Mouse (Mus musculus): ENCODE data around the gene Muc3.
"Not testable (repeated sequence)": the region's sequence is repeated elsewhere in the genome, so short reads cannot be mapped to it uniquely, and the experiment has no call there.

Gene Muc3

DNA sequence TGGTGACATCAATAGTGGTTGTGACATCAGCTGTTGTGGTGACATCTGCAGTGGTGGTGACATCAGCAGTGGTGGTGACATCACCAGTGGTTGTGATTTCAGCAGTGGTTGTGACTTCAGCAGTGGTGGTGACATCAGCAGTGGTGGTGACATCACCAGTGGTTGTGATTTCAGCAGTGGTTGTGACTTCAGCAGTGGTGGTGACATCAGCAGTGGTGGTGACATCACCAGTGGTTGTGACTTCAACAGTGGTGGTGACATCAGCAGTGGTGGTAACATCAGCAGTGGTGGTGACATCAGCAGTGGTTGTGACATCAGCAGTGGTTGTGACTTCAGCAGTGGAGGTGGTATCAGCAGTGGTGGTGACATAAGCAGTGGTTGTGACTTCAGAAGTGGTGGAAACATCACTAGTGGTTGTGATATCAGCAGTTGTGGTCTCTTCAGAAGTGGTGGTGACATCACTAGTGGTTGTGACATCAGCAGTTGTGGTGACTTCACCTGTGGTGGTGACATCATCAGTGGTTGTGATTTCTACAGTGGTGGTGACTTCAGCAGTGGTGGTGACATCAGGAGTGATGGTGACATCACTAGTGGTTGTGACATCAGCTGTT lies at the start of gene Muc3:
Muc3 (minus strand) TSS at position 51 of the 611 bp plus-strand sequence.
- not testable (repeated sequence) for DNase-seq

DNA sequence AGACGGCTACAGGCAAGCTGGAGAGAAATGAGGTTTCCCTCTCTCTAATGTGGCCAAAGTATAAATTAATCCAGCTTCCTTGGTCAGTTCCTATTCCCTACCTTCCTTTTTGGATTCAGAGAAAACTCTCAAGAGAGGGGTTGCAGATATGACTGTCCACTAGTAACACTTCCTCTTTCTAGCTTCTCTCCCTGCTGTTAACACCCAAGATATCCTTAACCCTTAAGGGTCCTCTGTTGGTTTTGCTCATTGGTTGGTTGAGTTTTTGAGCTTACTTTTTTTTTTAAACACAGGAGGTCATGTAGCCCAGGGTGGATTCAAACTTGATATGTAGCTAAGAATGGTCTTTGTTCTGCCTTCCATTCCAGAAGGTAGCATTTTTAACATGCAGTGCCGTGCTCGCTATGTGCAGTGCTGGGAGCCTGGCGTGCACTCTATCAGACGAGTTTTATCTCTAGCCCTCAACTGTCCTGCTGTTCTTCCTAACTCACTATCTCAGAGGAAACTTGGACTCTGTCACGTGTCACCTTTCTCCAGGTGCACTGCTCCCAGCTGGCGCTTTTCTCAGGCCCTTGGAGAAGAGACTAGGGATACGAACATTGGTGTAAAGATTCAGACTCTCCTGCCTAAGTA lies 45.5 kb upstream of the Muc3 start:
- DNase-seq = no peak

DNA sequence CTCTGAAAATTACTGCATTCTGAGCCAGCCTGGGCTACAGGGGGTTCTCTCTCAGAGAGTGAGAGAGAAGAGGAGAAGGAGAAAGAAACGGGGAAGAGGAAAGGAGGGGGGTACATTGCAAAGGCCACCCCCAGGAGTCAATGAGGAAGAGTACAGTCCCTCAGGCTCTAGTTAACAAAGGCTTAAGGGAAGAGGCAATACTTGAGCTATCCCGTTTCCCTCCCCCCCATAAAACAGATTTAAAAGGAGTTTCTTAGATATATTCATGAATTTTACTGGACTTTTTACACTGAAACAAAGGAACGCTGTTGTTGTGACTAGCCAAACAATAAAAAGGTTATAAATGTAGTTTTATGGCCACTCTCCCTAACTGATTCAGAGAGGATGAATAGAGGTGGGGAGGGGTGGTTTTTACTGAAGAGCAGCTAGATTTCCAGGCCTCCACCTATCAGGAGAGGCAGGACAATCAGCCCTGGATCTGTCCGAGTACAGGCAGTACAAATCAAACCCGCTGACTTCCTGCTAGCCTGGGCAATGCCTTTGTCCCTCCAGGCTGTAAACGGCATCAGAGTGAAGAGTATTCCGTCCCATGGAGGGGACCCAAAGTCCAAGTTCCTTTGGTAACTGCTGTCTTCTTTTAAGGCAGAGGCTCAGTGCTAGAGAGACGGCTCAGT lies 44.3 kb upstream of the Muc3 start:
- no peak for DNase-seq

DNA sequence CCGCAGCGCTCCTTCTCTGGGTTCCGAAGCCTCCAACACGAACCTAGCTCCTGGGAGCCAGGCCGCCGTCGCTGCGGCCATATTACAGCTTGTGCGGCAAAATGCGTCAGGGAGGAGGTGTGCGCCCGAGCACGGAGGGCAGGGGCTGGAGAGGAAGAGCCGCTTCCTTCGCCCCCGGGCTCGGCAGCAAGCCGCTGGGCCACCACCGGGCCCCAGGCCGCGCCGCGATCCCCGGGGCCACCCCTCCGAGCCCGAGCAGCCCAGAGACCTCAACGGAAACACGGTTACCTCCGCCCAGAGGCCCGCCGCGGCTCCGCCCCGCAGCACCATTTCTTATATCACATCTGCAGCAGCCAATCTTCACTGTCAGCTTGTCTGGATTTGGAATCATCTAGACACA lies 40.2 kb upstream of the Muc3 start:
- DNase-seq = peak; percentile 52 to 62

DNA sequence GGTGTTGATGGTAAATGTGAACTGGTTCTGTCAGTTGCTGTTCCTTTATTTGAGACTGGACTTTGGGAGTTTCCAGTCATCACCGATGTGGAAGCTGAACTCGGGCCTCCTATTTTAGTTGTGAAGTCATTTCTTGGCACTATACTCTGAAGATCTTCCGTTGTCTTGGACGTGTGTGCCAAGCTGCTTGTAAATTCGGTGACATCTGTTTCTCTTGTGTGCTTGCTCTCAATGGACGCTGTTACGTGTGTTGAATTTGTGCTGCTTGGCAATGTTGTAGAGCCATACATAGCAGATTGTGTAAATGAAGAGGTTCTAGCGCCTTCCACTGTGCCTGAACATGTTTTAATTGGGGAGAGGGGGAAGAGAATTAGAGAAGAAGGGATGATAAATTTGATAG lies 36.2 kb upstream of the Muc3 start:
- no peak for DNase-seq

DNA sequence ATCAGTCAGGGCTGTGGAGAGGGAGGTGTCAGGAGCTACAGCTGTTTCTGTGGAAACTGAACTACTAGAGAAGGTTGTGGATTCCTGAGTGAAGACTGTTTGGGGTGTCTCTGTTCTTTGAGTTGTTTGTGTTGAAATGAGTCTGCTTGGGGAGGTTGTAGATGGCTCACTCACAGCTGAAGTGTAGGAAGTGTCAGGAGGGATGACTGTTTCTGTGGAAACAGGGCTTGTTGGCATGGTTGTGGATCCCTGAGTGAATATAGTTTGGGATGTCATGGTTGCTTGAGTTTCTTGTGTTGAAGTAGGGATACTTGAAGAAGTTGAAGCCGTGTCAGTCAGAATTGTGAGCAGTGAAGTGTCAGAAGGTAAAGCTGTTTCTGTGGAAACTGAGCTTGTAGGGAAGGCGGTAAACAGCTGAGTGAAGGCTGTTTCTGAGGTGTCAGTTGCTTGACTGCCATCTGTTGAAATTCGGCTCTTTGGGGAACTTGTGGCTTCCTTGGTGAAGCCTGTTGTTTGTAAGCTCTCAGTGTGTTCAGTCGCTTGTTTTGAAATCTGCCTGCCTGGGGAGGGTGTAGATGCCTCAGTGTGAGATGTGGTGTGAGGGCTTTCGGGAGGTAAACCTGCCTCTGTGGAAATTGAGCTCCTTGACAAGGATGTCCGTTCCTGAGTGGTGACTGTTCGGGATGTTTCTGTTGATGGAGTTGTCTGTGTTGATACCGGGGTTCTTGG lies 30.7 kb upstream of the Muc3 start:
- DNase-seq = peak in 1 of 2 experiments; percentile 14

DNA sequence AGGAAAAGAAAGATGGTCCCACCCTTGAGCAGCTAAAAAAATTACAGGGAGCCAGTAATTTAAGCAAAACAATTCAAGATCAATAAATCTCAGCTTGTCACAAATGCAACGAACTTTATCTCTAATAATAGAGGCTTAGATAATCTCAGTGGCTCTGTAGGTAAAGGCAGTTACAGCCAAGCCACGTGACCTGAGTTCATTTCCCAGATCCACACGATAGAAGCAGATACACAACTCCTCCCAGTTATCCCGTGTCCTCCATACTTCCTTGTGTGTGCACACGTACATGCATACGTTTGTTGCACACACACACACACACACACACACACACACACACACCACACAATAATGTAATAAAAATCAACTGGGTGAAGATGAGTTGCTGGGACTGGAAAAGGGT lies 24.8 kb upstream of the Muc3 start:
- no peak for DNase-seq

DNA sequence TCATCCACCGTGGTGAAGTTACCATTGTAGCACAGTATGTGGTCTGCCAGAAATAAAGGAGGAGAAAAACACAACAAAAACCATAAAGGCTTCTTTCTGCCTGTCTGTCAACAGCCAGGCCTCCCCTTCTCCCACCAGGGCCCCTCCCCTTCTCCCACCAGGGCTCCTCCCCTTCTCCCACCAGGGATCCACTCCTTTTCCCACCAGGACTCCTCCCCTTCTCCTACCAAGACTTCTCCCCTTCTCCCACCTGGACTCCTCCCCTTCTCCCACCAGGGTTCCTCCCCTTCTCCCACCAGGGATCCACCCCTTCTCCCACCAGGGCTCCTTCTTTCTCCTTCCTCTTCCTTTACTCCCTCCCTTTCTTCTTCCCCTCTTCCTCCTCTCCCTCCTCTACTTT lies 23.5 kb upstream of the Muc3 start:
- DNase-seq = no peak

DNA sequence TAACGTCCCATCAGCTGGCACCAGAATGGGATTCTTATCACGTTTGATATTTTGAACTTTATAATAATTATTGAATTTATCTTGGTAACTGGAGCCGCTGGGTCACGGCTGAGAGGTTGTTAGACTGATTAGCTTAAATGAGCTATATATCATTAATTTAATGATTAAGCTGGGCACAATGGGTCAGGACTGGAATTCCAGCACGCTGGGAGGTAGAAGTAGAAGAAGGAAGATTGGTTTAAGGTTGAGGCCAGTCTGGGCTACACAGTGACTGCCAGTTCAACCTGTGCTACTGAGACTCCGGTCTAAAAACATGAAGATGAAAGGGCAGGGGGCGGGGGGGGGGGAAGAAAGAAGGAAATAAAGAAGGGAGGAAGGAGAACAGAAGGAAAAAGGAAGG lies 22.4 kb upstream of the Muc3 start:
- no peak for DNase-seq

DNA sequence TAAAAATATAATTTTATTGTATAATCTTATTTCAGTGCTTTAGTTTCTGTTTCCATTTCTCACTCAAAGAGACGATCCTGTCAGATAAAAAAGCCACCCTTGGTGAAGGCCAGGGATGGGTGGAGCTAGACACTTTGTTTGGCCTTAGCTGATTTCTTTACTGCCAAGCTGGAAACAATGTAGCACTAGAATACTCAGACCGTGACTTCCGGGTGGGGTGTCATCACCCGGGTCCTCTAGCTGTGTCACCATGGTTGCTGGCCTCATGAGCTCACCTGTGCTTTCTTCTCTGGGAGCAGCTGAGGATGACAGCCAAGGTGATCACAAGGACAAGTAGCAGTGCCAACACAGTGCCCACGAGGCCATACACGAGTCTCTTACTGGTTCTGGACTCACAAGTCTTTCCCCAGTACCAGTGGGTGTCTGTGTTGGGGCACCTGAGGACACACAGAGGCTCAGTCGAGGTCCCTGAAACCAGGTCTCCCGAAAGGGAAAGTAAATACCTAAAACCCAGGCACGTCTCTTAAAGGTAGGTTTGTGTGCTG lies 21.8 kb upstream of the Muc3 start:
- no peak for DNase-seq

DNA sequence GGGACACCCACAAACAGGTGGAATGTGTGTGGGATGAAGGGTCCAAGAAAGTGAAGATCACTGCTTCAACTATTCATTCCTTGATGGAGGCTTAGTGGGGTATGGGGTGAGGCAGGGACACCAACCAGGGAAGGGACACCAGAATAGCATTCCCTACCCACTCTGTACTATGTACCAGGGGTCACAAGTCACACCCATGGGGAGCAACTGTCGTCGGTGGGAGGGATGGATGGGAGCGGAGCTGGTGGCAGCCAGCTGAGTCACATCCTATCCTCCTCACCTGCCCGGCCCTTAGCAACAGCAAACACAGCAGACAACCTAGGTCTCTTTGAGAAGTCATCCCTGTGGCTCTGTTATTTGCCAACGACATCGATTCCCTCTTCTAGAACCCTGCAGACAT lies 18.4 kb upstream of the Muc3 start:
- DNase-seq = no peak

DNA sequence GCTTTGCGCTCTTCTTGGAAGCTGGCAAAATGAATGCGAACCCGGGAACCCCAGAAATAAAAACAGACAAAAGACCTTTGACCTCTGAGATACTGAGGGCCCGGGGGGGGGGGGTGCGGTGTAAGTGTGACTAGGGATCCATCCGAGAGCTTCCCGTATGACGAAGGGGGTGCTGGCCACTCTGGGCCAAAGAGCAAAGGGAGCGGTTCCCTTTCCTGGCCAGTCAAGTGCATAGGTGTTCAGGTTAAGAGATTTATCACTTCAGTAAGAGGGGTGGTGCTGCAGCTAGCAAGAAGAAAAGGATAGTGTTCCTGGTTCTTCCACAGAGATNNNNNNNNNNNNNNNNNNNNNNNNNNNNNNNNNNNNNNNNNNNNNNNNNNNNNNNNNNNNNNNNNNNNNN lies 16.9 kb upstream of the Muc3 start:
- no peak for DNase-seq

DNA sequence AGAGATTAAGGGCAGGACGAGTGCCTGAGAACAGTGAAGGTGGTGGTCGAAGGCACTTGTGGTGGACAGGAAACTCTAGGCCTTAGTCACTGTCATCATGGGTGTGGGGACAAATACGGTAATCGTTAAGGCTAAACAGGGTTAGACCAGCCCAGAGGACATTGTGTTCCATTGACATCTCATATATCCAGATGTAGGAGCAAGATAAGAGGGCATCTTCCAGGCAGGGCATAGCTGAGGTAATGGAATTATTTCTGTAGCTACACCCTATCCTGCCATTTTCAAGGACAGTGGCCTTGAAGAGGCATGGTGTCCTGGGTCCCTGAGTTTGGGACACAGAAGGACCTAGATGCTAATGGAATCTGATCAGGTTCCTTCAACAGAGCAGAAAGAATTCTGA lies 12.7 kb upstream of the Muc3 start:
- DNase-seq = no peak

DNA sequence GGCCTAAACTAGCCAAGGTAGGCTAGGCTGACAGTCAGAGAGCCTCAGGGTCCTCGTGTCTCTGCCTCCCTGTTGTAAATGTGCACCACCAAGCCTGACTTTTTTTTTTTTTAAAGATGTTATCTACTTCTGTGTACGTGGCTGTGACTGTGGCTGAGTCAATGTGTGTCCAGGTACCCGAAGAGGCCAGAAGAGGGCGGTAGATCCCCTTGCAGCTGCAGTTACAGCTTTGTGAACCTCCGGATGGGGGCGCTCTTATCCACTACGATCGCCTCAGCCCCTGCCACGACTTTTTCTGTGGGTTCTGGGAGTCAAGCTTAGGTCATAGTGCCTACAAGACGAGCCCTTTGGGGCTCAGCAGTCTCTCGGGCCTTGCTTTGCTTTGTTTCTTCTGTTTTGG lies 10.3 kb upstream of the Muc3 start:
- peak; percentile 86 to 89 for DNase-seq

DNA sequence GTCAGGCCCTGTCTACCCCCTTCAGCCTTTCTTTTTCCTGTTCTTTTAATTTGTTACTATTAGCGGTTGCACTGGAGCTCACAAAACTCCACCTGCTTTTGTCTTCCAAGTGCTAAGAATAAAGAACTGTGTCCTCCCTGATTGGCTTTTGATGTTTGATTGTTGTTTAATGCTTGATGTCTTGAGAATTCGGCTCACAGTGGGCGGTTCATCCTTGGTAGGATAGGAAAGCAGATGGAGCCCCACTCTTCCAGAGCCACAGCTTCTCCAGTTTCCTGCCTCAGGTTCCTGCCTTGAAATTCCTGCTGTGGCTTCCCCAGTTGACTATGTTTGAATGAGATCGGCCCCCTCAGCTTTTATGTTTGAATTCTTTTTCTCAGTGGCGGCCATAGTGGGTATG lies 4.2 kb upstream of the Muc3 start:
- no peak for DNase-seq

DNA sequence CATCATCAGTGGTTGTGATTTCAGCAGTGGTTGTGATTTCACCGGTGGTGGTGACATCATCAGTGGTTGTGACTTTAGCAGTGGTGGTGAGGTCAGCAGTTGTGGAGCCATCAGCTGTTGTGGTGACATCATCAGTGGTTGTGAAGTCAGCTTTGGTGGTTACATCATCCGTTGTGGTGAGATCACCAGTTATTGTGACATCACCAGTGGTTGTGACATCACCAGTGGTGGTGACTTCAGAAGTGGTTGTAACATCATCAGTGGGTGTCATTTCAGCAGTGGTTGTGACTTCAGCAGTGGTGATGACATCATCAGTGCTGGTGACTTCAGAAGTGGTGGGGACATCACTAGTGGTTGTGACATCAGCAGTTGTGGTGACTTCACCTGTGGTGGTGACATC lies 3.5 kb upstream of the Muc3 start:
- DNase-seq = no peak

DNA sequence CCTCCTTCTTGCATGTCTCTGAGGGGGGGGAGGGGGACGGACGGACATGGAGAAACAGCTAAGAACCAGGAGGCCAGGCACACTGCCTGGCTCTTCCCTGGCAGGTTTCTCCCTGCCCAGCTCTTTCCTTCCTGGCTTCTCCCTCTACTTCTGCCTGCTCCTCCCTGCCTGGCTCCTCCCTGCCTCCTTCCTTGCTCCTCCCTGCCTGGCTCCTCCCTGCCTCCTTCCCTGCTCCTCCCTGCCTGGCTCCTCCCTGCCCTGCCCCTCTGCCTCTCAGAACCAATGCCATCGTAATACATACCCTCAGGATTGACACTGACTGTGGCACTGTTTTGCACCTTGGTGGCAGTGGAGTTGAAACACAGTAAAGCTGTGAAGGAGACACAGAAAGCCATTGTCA lies 8.3 kb downstream of the Muc3 start:
- DNase-seq = no peak

DNA sequence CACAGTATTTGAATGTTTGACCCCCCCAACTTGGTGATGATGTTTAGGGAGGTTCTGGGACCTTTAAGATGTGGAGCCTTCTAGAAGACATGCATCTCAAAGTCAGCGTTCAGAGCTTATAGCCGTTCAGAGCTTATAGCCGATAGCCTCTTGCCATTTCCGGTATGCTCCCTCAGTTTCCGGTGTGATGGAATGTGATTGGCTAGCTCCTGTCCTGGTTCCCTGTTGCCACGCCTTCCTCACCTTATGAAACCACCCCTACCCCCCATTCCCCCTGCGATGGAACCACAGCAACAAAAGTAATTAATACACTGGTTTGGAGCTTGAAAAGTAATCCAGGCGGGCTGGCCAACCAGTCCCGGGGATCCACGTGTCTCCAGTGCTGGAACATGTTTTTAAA lies 10.1 kb downstream of the Muc3 start:
- DNase-seq = no peak

DNA sequence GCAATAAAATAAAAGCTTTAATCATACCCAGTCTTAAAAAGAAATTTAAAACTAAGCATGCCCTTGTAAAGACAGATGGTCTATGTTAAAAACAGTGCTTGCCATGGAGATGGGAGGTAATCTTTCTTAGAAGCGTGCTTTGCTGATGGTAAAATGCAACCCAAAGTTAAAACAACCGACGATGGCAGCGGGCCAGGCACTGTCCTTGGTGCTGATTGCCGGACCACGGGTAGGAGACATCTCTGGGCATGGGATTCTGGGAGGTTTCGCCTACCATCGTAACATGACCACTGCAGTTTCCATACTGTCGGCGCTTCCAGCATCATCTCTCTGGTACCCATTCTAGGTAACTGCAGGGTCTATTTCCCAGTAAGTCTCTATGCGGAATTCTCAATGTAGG lies 14.2 kb downstream of the Muc3 start:
- no peak for DNase-seq

DNA sequence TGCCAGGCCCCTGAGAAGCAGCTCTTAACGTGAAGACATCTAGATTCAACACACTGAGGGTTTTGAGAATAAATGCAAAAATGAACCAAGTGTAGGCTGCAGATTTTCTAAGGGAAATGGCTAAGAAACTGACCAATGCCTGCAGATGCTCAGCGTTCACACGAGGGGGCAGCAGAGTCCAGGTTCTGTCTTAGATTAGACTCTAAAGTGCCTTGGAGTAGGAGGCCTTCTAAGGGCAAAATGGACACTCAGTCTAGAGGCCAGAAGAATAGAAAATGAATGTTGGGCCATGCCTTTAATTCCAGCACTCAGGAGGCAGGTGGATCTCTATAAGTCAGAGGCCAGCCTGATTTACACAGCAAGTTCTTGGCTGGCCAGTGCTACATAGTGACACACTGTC lies 17.6 kb downstream of the Muc3 start:
- peak; percentile 75 to 77 for DNase-seq

DNA sequence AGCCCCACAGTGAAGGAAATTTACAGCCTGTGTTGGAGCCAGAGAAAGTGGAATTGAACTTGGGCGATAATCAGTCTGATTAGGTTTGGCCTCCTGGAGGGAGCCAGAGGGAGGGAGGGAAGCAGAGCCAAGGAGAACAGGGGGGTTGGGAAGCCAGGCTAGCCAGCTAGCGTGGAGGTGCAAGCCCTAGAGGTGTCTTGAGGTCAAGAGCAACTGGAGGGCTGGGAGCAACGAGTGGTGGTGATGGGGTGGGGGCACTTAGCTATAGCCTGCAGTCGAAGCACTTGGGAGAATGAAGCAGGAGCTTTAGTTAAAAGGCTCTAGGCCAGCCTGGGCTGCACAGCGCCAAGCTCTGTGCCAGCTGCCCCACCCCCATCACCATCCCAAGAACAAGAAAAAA lies 19.8 kb downstream of the Muc3 start:
- DNase-seq = no peak

DNA sequence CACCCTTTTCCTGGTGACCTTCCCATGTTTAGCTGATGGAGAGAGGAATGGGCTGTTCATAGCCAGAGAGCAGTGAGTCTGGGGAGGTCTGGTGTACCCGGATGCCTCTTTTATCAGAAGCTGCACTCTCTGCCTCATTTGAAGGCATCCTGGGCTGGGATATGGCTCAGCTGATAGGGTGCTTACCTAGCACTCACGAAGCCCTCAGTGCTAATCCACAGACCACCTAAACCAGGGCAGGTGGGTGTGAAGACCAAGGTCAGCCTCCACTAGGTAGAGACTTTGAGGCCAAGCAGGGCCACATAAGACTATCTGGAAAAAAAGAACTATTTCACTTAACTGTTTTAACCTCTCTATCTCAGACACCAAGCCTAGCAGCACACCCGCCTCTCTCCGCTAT lies 25.6 kb downstream of the Muc3 start:
- no peak for DNase-seq

DNA sequence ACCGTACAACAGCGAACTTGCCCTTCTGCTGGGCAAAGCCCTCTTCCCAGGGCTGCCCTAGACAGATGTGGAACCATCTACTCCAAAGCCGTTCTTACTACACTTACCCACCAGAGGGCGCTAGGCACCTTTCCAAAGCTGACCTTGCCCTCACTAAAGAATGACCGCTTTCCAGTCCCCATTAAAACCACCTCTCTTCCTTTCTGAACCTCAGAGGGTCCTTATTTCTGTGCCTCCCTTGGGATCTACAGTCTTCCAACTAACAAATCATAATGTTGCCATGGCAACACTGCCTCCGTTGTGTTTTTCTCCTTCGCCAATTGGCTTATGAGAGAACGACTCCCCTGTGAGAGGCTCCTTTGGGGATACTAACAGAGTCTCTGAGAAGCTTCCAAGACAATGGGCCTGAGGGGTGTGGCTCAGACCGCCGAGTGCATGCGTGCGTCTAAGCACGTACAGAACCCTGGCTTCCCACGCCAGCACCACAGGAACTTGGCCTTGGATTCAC lies 26.4 kb downstream of the Muc3 start:
- peak; percentile 83 to 84 for DNase-seq
